Mouse (Mus musculus) lung, postnatal 0 days (tissue): ENCODE results near the gene Cand1.
A peak's percentile ranks its signal among the peaks of the same experiment; 100 is the strongest.

Experiments used
- CTCF ChIP-seq: IDR thresholded peaks from 2 replicates; pipeline ENCODE4 v1.5.1; 2016; ENCODE audit warnings: antibody characterized with exemption, mild to moderate bottlenecking
- EP300 ChIP-seq: IDR thresholded peaks from 2 replicates; pipeline ENCODE4 v1.6.1; 2016; ENCODE audit warnings: antibody characterized with exemption, mild to moderate bottlenecking, control low read depth

- no peak for TF ChIP-seq CTCF
- peak; percentile 36; the same call in 1 of the 2 replicates for TF ChIP-seq EP300
Measured at GRCm38 (mm10) chr10:119230074-119230669, 9.7 kb downstream of the Cand1 start.
